Mouse (Mus musculus) fibroblast of lung, adult 2 months (primary cell): ENCODE results near the gene Cdk10.
"Not testable (repeated sequence)": the region's sequence is repeated elsewhere in the genome, so short reads cannot be mapped to it uniquely, and the experiment has no call there.

ENCODE experiments used
- DNase-seq: peaks from one replicate; pipeline ENCODE4 v3.0.0-alpha.2; 2011; ENCODE audit warnings: low read depth

The Cdk10 gene

GRCm38 (mm10) chr8:123224278-123225266, at the start of gene Cdk10:
Cdk10 (plus strand) TSS chr8:123224842.
- DNase-seq = peak; percentile 72

- no peak for DNase-seq
Observed at GRCm38 (mm10) chr8:123181391-123181790, 43.3 kb upstream of the Cdk10 start.

- no peak for DNase-seq
Observed at GRCm38 (mm10) chr8:123185566-123186409, 38.9 kb upstream of the Cdk10 start, which contains the start of gene Dpep1. Dpep1 (plus strand) TSS chr8:123186242.

- DNase-seq = no peak
Observed at GRCm38 (mm10) chr8:123188006-123188405, 36.6 kb upstream of the Cdk10 start.

GRCm38 (mm10) chr8:123188841-123189240, 35.8 kb upstream of the Cdk10 start:
- DNase-seq = no peak

- DNase-seq = peak; percentile 52
Observed at GRCm38 (mm10) chr8:123190678-123191077, 34.0 kb upstream of the Cdk10 start.

- DNase-seq = no peak
Observed at GRCm38 (mm10) chr8:123191908-123192307, 32.7 kb upstream of the Cdk10 start.

- DNase-seq = no peak
Observed at GRCm38 (mm10) chr8:123193771-123194170, 30.9 kb upstream of the Cdk10 start.

GRCm38 (mm10) chr8:123197016-123197415, 27.6 kb upstream of the Cdk10 start:
- DNase-seq = not testable (repeated sequence)

- no peak for DNase-seq
Observed at GRCm38 (mm10) chr8:123199864-123200263, 24.8 kb upstream of the Cdk10 start.

GRCm38 (mm10) chr8:123202288-123202687, 22.4 kb upstream of the Cdk10 start:
- peak; percentile 33 for DNase-seq

- no peak for DNase-seq
Observed at GRCm38 (mm10) chr8:123203571-123203970, 21.1 kb upstream of the Cdk10 start.

GRCm38 (mm10) chr8:123211876-123212275, 12.8 kb upstream of the Cdk10 start:
- DNase-seq = no peak

- DNase-seq = peak; percentile 79
Observed at GRCm38 (mm10) chr8:123212321-123213117, 12.1 kb upstream of the Cdk10 start, which contains the start of the genes Chmp1a and Spata33. Chmp1a (minus strand) TSS chr8:123212763. Spata33 (plus strand) TSS chr8:123212832.

GRCm38 (mm10) chr8:123213118-123213772, 11.4 kb upstream of the Cdk10 start:
- no peak for DNase-seq

GRCm38 (mm10) chr8:123215430-123215829, 9.2 kb upstream of the Cdk10 start:
- DNase-seq = no peak

GRCm38 (mm10) chr8:123220917-123221316, 3.7 kb upstream of the Cdk10 start:
- no peak for DNase-seq

- no peak for DNase-seq
Observed at GRCm38 (mm10) chr8:123228416-123228815, 3.8 kb downstream of the Cdk10 start.

GRCm38 (mm10) chr8:123230326-123230725, 5.7 kb downstream of the Cdk10 start:
- not testable (repeated sequence) for DNase-seq

GRCm38 (mm10) chr8:123231742-123232141, 7.1 kb downstream of the Cdk10 start:
- DNase-seq = no peak

- no peak for DNase-seq
Observed at GRCm38 (mm10) chr8:123232553-123232952, 7.9 kb downstream of the Cdk10 start.
